Mouse (Mus musculus): ENCODE measurements around the gene Mterf4. TPM values are rescaled to one million over a fixed set of nuclear protein-coding genes. Genes with fewer than 3 reads are reported as not detected.

The Mterf4 gene
- polyA plus RNA-seq (2012; rRNA removed), result 14.4 and 14.8 TPM in 2 replicates

GRCm38 (mm10) chr1:93305581-93306337 is at the start of gene Mterf4:
TSS of gene Mterf4 (minus strand) at chr1:93305915.
- Histone ChIP-seq H3K27ac (ENCODE audit: control insufficient read depth, insufficient read depth, low read depth, low read length) (peak within 1 kb of the TSS; percentile 41), H3K4me1 (ENCODE audit: control insufficient read depth, insufficient read depth, low read length) (no peaks in the 10 kb centered on the region), H3K27me3 (ENCODE audit: control insufficient read depth, insufficient read depth, low read length) (no peaks in the 10 kb centered on the region), H3K4me3 (ENCODE audit: control insufficient read depth, low read depth, low read length) (peak within 1 kb of the TSS; percentile 91), H3K36me3 (ENCODE audit: control insufficient read depth, insufficient read depth, low read length) (no peaks in the 10 kb centered on the region; the same call in none of the 2 replicates)
- TF ChIP-seq CTCF (IDR thresholded peaks at IDR 0.05; ENCODE audit: control insufficient read depth, insufficient read depth, insufficient replicate concordance, low read depth, low read length) (no peak), POLR2A (IDR thresholded peaks at IDR 0.05; ENCODE audit: control insufficient read depth, low read depth, low read length) (peak; percentile 58; the same call in 1 of the 2 replicates)

DNA sequence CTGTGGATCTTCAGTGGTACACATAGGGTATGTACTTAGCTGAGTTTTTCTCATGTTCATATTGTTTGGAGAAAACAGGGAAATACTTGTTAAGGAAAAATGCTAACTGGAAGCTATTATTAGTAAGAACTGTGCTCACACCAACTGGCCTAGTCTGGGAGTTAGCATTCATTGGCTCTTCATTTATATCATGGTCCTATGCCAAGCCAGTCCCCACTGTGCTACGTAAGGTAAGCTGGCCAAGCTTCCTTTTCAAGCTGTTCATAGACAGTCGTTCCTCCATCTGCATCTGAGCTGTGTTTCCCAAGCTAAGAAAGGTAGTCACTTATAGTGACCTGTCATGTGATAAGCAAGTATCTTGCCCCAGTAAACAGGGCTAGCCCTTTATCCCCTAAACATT is 47.0 kb upstream of the Mterf4 start:
- peaks cover 4% of the 10 kb centered on the region for H3K36me3 ChIP-seq (ENCODE audit: control insufficient read depth, insufficient read depth, low read length)
- no peak overlapping the region for H3K4me3 ChIP-seq (ENCODE audit: control insufficient read depth, low read depth, low read length)
- no peaks in the 10 kb centered on the region; the same call in 1 of the 2 replicates for H3K4me1 ChIP-seq (ENCODE audit: control insufficient read depth, insufficient read depth, low read length)
- H3K27ac ChIP-seq (ENCODE audit: control insufficient read depth, insufficient read depth, low read depth, low read length), result no peak overlapping the region
- TF ChIP-seq CTCF (IDR thresholded peaks at IDR 0.05; ENCODE audit: control insufficient read depth, insufficient read depth, insufficient replicate concordance, low read depth, low read length) (no peak), POLR2A (IDR thresholded peaks at IDR 0.05; ENCODE audit: control insufficient read depth, low read depth, low read length) (no peak)
- H3K27me3 ChIP-seq (ENCODE audit: control insufficient read depth, insufficient read depth, low read length), result no peaks in the 10 kb centered on the region

- H3K36me3 ChIP-seq (ENCODE audit: control insufficient read depth, insufficient read depth, low read length), result peaks cover 4% of the 10 kb centered on the region
Measured at GRCm38 (mm10) chr1:93349701-93350100, 44.0 kb upstream of the Mterf4 start.

DNA sequence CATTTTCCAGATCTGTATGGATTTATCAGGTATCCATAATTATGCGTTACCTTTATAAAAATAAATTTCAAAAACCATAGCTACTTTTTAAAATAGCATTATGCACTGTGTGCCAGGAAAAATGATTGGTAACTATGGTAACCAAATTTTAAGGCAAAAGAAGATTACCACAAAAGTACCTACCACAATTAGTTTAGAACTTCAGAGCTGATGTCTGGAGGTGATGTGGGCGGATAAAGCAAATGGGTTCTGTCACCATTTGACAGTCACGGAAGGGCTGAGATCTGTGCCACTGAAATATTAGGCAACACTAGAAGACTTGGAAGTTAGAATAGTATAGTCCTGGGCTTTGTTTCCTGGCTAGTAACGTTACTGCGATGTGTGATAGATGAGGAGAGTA is 41.5 kb upstream of the Mterf4 start:
- Histone ChIP-seq H3K27ac (ENCODE audit: control insufficient read depth, insufficient read depth, low read depth, low read length) (no peak overlapping the region), H3K36me3 (ENCODE audit: control insufficient read depth, insufficient read depth, low read length) (peaks cover 4% of the 10 kb centered on the region), H3K27me3 (ENCODE audit: control insufficient read depth, insufficient read depth, low read length) (no peaks in the 10 kb centered on the region), H3K4me3 (ENCODE audit: control insufficient read depth, low read depth, low read length) (no peak overlapping the region), H3K4me1 (ENCODE audit: control insufficient read depth, insufficient read depth, low read length) (peaks cover 2% of the 10 kb centered on the region; the same call in 1 of the 2 replicates)
- TF ChIP-seq POLR2A (IDR thresholded peaks at IDR 0.05; ENCODE audit: control insufficient read depth, low read depth, low read length), result no peak
- TF ChIP-seq CTCF (IDR thresholded peaks at IDR 0.05; ENCODE audit: control insufficient read depth, insufficient read depth, insufficient replicate concordance, low read depth, low read length), result no peak

More at GRCm38 (mm10) chr1:93349701-93350100, 44.0 kb upstream of the Mterf4 start:
- Histone ChIP-seq H3K4me1 (ENCODE audit: control insufficient read depth, insufficient read depth, low read length) (no peaks in the 10 kb centered on the region; the same call in 1 of the 2 replicates), H3K27me3 (ENCODE audit: control insufficient read depth, insufficient read depth, low read length) (no peaks in the 10 kb centered on the region), H3K4me3 (ENCODE audit: control insufficient read depth, low read depth, low read length) (no peak overlapping the region), H3K27ac (ENCODE audit: control insufficient read depth, insufficient read depth, low read depth, low read length) (no peak overlapping the region)
- TF ChIP-seq POLR2A (IDR thresholded peaks at IDR 0.05; ENCODE audit: control insufficient read depth, low read depth, low read length) (no peak), CTCF (IDR thresholded peaks at IDR 0.05; ENCODE audit: control insufficient read depth, insufficient read depth, insufficient replicate concordance, low read depth, low read length) (no peak)

GRCm38 (mm10) chr1:93343504-93344047 is 37.9 kb upstream of the Mterf4 start:
- Histone ChIP-seq H3K4me1 (ENCODE audit: control insufficient read depth, insufficient read depth, low read length) (peaks cover 2% of the 10 kb centered on the region; the same call in 1 of the 2 replicates), H3K27ac (ENCODE audit: control insufficient read depth, insufficient read depth, low read depth, low read length) (peak overlapping the region; percentile 95), H3K27me3 (ENCODE audit: control insufficient read depth, insufficient read depth, low read length) (no peaks in the 10 kb centered on the region), H3K4me3 (ENCODE audit: control insufficient read depth, low read depth, low read length) (peak overlapping the region; percentile 97), H3K36me3 (ENCODE audit: control insufficient read depth, insufficient read depth, low read length) (no peaks in the 10 kb centered on the region; the same call in 1 of the 2 replicates)
- peak; percentile 65 for TF ChIP-seq POLR2A (IDR thresholded peaks at IDR 0.05; ENCODE audit: control insufficient read depth, low read depth, low read length)
- TF ChIP-seq CTCF (IDR thresholded peaks at IDR 0.05; ENCODE audit: control insufficient read depth, insufficient read depth, insufficient replicate concordance, low read depth, low read length), result no peak

GRCm38 (mm10) chr1:93342648-93343503 is 37.2 kb upstream of the Mterf4 start, which contains the start of the genes Ppp1r7 and Pask:
TSS of gene Ppp1r7 (plus strand) at chr1:93342854.
TSS of gene Pask (minus strand) at chr1:93343482.
- Histone ChIP-seq H3K27me3 (ENCODE audit: control insufficient read depth, insufficient read depth, low read length) (no peaks in the 10 kb centered on the region), H3K4me3 (ENCODE audit: control insufficient read depth, low read depth, low read length) (peak within 1 kb of the TSS; percentile 97), H3K36me3 (ENCODE audit: control insufficient read depth, insufficient read depth, low read length) (no peaks in the 10 kb centered on the region; the same call in 1 of the 2 replicates), H3K27ac (ENCODE audit: control insufficient read depth, insufficient read depth, low read depth, low read length) (peak within 1 kb of the TSS; percentile 95), H3K4me1 (ENCODE audit: control insufficient read depth, insufficient read depth, low read length) (peaks cover 2% of the 10 kb centered on the region; the same call in 1 of the 2 replicates)
- no peak for TF ChIP-seq CTCF (IDR thresholded peaks at IDR 0.05; ENCODE audit: control insufficient read depth, insufficient read depth, insufficient replicate concordance, low read depth, low read length)
- TF ChIP-seq POLR2A (IDR thresholded peaks at IDR 0.05; ENCODE audit: control insufficient read depth, low read depth, low read length), result peak; percentile 71

Data from testis, adult 2 months (tissue).